8 mouse cellular contexts compared by ENCODE assay signal in genomic region chr3:41123190-41123999, GRCm38 (mm10). TPM values are rescaled to one million over a fixed set of nuclear protein-coding genes. Genes with fewer than 3 reads are reported as not detected.
DNase-seq lines count a peak whose midpoint lies in the region; ATAC-seq lines count a peak whose summit lies in the region.
"Had no signal": no experiment of that assay in that cellular context is flagged by ENCODE, and none has a peak within 500 bp of the region (broad histone marks: within the 10 kb centered on the region; RNA-seq: fewer than 3 reads in every experiment).

No protein-coding gene starts in this region.

- H3K4me2 ChIP-seq in hindbrain, embryonic 11.5 days (replicated peaks; ENCODE audit: low read depth, low read length), result no peak overlapping the region

- no peak overlapping the region for H3K27ac ChIP-seq in hindbrain, embryonic 11.5 days (ENCODE audit: low read depth, low read length)

- peak; percentile 30 for DNase-seq in ES-CJ7 (ENCODE audit: low read depth, low spot score)
- peak; percentile 53 for DNase-seq in ZHBTc4 (ENCODE audit: low read depth, low spot score)
- peak; percentile 20 for DNase-seq in hindbrain, embryonic 11.5 days (ENCODE audit: low spot score)
- DNase-seq in mesoderm, embryonic 11.5 days (ENCODE audit: low read depth, low spot score), result peak; percentile 12
- DNase-seq in thymus, postnatal 4 days, result no peak
- DNase-seq in kidney, postnatal 4 days, result no peak
- DNase-seq: adrenal gland, postnatal 25 days had no signal

- H3K36me3 ChIP-seq in hindbrain, embryonic 11.5 days (ENCODE audit: control insufficient read depth, insufficient read depth, low read length), result no peaks in the 10 kb centered on the region

- 37% methylated on average over 10 of the region's 10 CpGs for WGBS in hindbrain, embryonic 11.5 days

- H3K9me3 ChIP-seq in hindbrain, embryonic 11.5 days (ENCODE audit: control insufficient read depth, low read length), result no peaks in the 10 kb centered on the region

- H3K4me1 ChIP-seq in hindbrain, embryonic 11.5 days (replicated peaks; ENCODE audit: control insufficient read depth, insufficient read depth, low read length), result no peaks in the 10 kb centered on the region

- no peaks in the 10 kb centered on the region for H3K27me3 ChIP-seq in hindbrain, embryonic 11.5 days (ENCODE audit: control insufficient read depth, insufficient read depth, low read length)

- H3K4me3 ChIP-seq in hindbrain, embryonic 11.5 days (ENCODE audit: low read depth, low read length), result no peak overlapping the region

- H3K9ac ChIP-seq in hindbrain, embryonic 11.5 days (ENCODE audit: low read depth, low read length), result no peak overlapping the region

- ATAC-seq in hindbrain, embryonic 11.5 days (ENCODE audit: low FRiP score), result peak; percentile 35; the same call in 1 of the 2 replicates
- no peak for ATAC-seq in inflammation-experienced regulatory T-cells, adult 6 months

RNA-seq across cellular contexts. Expression of gene Pgrmc2, which starts 40.5 kb away (rescaled TPM):
- 25.4 and 25.9 TPM in 2 replicates for polyA plus RNA-seq in hindbrain, embryonic 11.5 days (2014; fragmentation: Nextera tagmentation; extraction: Ambion mirVana)
- polyA plus RNA-seq in inflammation-experienced regulatory T-cells, adult 6 months (2017; shearing (Covaris generic)), result 1 to 10 TPM; 2.8 to 4.8 (median 2.9) TPM

Comparison
In these comparisons a context has a peak if more than half of its experiments do, and no peak if none do; other contexts are left out.
1. DNase-seq: peak in ES-CJ7 (single experiment), ZHBTc4 (single experiment), hindbrain, embryonic 11.5 days (single experiment) and mesoderm, embryonic 11.5 days (single experiment); none in thymus, postnatal 4 days (single experiment) and kidney, postnatal 4 days (0 of 2).